Mouse (Mus musculus) urinary bladder, adult 2 months (tissue): ENCODE results near the gene Cct8l1. TPM values are rescaled to one million over a fixed set of nuclear protein-coding genes. Genes with fewer than 3 reads are reported as not detected.
A peak's percentile ranks its signal among the peaks of the same experiment; 100 is the strongest.

Experiments
- DNase-seq: peaks from one replicate; pipeline ENCODE4 v3.0.0; 2022; ENCODE audit warnings: low spot score
- polyA plus RNA-seq: library from polyadenylated mRNA; depleted of rRNA; stranded (reverse); fragments of >200 nt; gene quantifications from 2 replicates; pipeline ENCODE4 v1.2.3, GENCODE M21; 2012; rRNA removed

Gene Cct8l1
- 0.14 TPM in 1 of 2 replicates, not detected in the other for polyA plus RNA-seq

DNA sequence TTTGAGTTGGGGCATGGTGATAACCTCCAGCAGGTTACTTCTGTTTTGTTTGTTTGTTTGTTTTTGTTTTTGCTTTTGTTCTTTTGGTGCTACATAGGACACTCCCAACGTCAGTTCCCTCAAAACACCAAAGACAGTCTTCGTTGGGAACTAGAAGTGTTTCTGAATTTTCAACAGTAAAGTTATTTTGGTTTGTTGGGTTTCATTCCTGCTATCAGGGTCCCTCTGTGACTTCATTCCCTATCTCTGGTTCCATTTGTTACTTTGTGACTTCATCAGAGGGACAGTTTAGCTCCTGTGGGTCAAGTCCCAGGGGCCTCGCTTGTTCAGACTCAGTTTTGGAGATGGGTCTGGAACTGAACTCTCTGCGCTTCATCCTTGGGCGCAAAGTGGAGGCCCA is at the start of gene Cct8l1:
Cct8l1 (plus strand) TSS at position 301 of the 400 bp plus-strand sequence.
- no peak for DNase-seq

DNA sequence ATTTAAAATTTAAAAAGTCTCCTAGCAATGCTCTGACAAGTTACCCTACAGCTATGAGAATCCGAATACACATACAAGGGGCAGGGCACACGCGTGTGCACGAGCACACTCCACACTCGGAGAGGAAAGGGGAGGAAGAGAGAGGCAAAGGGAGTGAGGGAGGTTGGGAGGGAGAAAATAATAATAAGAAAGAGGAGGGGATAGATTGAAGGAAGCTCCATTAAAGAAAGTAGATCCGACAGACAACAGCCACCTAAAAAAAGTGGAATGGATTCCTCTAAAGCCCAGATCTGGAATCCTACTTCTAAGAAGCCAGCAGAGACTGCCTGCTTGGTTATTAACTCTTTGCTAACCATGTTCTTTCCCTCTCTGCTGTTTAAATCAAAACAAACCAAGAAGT is 43.8 kb upstream of the Cct8l1 start:
- no peak for DNase-seq

DNA sequence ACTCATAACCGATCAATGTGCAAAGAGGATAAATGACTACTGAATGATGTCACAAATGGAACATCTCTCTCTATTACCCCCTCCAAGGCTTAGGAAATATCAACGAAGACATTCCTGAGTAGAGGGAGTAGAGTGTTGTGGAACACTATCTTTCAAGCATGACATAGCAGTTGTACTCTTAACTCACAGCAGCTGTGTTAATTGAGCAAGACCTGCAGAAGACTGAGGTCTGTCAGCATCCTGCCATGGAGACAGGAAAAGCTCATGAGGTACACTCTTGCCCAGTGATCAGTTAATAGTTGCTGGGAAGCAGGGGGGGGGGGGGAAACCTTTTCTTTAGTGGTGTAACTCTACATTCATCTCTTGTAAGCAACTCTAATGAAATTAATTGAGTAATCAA is 40.1 kb upstream of the Cct8l1 start:
- no peak for DNase-seq

DNA sequence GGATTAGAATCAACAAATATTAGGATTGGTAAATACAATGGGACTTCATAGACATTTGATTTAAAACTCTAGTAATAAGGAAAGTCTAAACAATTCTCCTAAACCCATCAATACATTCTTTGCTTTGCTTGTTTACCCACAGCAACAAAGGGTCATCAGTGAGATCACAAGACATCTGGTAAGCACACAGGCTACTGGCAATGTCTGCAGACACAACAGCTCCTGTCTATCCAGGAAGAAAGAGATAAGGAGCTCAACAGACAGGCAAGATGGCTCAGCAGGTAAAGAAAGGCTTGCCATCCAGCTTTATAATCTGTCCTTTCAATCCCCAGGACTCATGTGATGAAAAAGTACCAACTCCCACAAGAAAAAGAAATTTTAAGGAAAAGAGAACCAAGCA is 37.0 kb upstream of the Cct8l1 start:
- no peak for DNase-seq

DNA sequence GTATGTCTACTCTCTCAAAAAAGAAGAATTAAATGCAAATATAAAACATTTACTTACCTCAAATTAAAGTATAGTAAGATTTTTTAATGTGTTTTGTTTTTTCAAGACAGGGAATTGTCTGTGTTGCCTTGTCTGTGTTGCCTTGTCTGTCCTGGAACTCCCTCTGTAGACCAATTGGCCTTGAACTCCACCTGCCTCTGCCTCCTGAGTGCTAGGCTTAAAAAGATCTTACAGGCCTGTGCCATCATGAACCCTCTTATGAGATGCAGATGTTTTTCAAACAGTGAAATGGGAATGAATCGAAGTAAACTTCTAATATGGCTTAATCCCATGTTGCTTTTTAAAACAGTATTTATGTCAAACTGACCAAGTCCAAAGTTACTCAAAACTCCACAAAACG is 19.2 kb upstream of the Cct8l1 start:
- DNase-seq, result no peak

DNA sequence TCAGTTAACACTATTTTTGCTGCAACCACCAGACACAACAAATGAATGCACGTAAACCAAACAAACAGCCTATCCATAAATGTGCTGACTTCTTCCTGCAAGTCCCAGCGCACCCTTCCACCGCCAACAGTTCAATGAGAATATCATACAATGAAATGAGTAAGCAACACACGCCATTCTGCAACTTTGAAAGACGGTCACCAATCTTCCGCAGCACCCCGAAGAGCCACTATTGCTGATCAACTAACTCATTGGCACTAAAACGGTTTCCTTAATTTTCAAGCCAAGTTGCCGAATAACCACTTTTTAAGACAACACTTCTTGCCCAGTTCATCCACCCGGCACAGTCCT is 18.5 kb upstream of the Cct8l1 start:
- no peak for DNase-seq

DNA sequence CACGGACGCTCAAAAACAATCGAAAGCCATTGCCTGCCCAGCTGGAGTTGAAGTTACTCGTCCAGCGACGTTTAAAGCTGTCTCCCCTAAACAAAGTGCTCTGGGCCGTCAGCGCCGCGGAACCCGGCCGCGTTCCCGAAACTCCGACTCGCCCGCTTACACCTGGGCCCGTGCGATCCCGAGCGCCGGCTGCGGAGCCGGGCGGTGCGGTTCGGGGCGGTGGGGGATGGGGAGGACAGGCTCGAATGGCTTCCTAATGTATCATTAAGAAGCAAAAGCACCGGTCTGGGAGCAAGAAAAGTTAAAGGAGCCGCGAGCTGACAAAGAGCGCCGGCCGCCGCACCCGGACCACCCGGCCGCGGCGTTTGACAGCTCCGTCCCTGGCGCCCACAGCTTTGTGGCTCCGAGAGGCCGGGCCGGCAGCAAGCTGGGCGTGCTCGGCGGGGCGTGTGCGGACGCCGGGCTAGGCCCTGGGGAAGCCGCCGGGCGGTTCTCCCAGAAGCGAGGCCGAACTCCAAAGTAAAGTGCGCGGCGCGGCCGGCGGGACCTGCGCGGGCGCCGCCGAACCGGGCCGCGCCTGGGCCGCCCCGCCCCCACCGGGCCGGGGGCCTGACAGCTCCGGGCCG is 18.0 kb upstream of the Cct8l1 start:
- peak; percentile 68 for DNase-seq

DNA sequence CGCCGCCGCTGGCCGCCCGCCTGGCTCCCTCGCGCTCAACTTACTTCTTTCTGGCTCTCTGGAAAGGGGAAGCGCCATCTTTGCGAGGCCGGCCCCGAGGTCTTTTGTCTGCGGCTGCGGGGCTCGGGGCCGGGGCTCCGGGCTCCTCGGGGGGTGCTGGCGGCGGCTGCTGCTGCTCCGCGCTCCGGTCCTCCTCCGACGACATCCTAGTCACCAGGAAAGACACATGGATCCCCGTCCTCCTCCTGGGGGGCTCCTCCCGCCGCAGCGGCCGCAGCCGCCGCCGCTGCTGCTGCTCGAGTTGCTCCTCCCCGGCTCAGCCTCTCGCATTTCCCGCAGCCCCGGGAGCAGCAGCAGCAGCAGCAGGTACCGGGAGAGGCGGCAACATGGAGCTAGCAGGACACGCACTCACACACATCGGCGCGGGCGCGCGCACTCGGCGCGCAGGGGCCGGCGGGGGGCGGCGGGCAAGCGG is 17.5 kb upstream of the Cct8l1 start, which contains the start of gene Kmt2c:
Kmt2c (minus strand) TSS at position 438 of the 475 bp plus-strand sequence.
- peak; percentile 76 for DNase-seq

DNA sequence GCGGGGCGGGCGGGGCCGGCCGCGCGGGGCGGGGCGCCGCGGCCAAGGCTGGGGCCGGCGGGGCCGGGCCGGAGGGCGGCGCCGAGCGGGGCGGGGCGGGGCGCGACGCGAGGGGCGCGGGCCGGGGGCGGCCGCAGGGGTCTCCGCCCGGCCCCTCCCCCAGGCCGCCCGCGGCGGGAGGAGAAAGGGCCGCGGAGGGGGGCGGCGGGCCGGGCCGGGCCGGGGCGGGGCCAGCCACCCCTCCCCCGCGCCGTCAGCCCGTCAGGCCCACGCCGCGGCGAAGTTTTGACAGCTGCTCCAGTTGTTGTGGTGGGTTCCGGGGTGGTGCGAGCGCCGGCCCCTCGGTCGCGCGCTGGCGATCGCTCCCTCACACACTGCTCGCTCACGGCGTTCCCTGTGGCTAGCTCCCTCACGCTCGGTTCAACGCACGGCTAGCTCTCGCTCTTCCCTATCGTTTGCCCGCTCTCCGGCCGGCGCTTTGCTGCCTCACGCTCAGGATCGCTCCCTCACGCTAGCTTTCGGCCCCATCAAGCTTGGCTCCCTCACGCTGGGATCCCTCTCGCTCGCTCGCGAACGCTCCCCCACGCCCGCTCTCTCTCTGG is 16.9 kb upstream of the Cct8l1 start:
- peak; percentile 68 for DNase-seq

DNA sequence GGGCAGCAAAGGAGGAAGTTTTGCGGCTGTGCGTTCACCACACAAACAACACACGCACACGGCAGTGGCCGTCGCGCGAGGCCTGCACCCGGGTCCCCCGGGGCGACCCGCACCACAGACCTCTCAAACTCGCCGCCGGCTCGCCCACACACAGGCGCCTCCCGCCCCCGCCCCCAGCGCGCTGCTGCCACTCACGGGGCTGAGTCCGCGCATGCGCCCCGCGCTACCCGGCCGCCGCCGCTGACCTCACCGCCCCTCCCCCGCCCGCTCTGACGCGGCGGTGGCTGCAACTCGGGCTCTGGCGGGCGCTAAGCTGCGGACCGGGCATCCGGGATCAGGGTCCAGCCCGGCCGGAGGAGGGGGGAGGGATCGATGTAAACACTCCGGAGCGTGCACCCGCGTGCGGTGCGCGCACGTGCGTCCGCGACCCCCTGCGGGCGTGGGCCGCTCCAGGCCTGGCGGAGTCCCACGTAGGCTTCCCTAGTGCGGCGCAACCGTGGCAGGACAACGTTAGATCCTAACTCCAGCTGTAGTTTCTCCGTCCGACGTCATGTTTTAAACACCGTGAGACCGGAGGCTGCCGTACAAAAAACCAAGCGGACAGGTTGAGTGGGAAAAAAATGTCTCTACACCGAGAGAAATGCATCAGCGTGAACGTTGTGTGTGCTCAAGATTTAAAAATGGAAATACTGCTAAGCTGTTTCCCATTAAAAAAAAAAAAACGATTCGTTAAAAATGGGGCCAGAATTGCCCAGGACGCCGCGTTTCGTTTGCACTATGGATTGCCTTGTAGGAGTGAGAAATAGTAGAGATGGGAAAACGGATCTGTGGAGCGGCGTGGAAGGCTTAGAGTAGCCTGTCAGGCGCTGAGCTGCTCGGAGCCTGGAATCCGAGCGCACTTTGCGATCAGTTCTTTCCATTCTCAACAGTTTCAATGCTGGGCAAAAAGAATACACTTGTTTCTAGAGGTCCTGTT is 16.2 kb upstream of the Cct8l1 start:
- peak; percentile 95 for DNase-seq

DNA sequence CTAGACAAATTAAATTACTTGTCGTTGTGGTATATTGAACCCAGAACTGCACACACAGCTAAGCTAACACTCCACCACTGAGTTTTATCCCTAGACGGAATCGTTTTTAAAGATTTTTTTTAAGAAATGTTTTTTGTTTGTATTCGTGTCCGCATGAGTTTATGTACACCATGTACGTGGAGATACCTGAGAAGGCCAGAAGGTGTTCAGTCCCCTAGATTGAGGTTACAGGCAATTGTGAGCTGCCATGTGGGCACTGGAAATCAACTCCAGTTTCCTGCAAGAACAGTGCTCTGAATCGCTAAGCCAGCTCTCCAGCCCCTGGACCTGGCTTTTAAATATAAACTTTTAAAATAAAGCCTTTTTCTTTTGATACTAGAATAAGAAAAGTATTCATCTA is 15.2 kb upstream of the Cct8l1 start:
- DNase-seq, result no peak

DNA sequence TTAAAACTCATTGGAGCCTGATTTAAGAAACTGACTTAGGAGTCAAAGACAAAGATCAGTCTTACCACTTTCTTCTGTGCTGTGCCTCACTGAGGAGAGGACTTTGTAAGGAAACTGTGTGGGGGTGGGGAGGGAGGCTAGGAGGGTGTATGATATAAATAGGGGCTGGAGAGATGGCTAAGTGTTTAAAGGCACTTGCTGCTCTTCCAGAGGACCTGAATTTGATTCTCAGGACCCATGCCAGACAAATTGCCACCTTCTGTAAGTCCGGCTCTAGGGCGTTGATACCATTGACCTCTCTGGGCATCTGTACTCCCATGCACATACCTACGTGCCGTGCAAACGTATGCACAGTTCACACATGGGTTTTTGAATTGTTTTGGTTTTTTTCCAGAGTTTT is 9.8 kb upstream of the Cct8l1 start:
- DNase-seq, result no peak

DNA sequence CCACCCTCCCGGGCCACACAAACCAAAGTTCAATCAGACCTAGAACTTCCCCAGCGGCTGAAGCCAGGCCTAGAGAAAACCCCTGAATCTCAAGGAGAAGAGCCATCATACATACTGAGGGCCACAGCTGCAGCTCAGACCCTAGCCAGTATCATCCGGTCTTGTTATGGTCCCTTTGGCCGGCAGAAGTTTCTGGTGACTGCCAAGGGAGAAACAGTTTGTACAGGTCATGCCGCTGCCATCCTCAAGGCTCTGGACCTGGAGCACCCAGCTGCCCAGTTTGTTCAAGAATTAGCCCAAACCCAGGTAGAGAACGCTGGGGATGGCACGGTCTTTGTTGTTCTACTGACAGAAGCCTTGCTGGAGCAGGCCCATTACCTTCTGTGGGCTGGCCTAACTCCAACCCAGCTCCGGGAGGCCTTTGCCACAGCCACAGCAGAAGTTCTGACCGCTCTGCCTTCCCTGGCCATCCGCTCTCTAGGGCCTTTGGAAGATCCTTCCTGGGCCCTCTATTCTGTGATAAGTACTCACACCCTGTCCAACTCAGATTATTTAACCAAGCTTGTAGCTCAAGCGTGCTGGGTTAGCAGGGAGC is 531 bp downstream of the Cct8l1 start:
- DNase-seq, result no peak

DNA sequence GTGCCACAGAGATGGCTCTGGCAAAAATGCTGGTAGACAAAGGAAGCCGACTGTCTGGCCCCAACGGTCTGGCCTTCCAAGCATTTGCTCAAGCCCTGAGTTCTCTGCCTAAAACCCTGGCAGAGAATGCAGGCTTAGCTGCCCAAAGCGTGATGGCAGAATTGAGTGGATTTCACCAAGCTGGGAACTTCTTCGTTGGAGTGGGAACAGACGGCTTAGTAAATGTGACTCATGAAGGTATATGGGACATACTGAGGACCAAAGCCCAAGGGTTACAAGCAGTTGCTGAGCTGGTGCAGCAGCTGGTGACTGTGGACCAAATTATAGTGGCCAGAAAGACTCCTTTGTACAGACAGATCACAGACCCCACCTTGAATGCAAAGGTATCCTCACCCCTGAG is 1.7 kb downstream of the Cct8l1 start:
- DNase-seq, result no peak

DNA sequence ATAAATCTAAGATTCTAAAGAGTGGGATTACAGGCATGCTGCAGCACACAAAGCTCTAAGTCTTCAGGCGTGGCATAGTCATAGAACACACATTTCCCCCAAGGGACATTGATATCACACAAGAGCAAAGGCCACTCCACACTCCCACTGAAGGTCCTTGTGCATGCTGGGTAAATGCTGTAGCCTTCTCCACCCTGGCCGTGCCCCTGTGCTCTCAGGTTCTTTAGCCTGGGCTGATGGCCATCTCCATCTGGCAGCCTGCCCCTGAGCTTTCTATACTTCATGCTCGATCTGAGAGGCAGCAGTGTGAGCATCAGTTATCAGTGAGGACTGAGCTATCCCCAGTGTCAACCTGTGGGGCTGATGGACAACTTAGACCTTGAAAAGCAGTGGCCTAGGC is 4.0 kb downstream of the Cct8l1 start:
- no peak for DNase-seq

DNA sequence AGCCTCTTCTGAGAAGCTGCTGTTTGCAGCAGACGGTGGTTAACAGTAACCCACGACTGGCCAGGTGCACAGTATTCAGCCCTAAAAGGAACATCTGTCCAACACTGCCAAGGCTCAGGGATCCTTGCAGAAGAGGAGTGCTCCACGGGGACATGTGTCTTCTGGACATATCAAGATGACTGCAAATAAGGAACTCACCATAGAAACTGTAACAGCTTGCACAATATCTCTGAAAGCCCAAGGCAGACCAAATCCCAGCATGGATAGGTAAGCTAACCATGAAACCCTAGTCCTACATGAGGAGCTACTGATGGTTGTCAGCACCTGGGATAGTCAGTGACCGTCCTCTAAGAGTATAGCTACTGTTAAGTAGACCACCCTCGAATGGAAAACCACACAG is 5.6 kb downstream of the Cct8l1 start:
- no peak for DNase-seq

DNA sequence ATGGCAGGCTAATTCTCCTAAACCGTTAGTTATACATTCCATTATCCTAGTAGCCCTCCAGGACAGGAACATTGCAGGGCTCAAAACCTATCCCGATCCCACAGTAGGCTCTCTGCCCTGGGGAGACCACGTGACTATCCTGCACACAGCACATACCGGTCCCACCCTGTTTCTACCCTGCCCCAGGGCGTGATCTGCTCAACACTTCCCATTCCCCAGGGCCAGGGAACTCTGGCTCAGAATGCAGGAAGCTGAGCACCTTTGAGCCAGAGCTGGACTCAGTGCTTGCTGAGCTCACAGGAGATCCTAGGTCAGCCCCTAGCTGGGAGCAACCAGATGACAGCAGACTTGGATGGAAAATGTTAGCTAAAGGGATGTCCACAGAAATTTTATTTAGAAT is 10.2 kb downstream of the Cct8l1 start:
- no peak for DNase-seq

DNA sequence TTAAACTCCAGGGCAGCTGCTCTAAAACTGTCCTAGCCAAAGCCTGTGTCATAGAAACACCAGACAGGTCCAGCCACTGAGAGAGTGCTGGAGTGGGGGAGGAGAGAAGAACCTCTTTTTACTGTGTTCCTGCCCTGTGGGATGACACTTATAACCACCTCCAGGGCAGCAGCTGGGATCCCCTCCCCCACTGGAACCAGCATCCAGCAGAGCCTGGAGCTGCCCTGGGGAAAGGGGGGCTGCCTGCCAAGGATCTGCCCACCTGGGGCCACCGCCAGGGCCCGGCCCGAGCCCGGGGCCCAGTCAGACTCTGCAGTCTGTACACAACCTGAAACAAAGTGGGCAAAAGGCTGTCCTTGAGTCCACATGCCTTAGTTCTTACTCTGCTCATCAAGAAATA is 11.1 kb downstream of the Cct8l1 start:
- DNase-seq, result no peak

DNA sequence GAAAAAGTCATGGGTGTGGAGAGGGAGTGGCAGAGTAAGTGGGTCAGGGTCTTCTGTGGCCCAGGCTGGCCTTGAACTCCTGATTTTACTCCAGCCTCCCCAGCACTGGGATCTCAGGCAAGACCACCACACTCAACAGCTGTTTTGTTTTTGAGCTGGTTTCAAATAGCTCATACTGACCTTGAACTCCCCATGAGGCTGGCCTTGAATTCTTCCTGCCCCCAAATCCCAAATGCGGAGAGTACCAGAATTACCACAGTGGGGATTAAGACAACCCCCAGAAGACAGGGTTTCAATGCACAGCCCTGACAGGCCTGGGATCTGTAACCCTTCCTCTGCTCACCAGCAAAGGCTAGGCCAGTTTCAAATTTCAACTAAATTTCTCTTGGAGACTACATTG is 12.1 kb downstream of the Cct8l1 start:
- no peak for DNase-seq

DNA sequence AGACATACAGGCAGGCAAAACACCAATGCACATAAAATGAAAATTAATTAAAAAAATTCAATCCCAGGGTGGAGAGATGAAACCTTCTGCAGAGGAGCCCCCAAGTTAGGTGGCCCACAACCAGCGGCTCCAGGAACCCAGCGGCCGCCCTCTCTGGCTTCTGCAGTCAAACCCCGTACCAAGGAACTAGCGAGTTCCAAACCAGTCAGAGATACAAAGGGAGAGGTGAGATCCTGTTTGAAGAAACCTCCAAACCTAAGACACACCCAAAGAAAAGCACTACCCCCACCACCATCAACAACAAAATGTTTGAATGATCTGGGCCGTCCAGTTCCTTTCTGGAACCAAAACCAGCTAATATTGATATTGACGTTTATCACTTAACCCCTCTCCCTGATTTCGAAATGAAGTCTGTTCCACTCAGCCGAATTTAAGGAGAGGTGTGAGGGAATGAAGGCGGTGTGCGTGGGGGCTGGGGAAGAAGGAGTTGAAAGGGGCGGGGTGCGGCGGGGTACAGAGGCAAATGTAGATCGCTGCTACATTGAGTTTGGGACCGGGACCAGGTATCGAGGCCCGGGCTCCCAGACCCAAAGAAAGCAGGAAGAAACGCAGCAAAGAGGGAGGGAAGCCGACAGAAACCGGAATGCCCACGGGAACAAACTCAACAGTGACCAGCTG is 13.1 kb downstream of the Cct8l1 start:
- no peak for DNase-seq

DNA sequence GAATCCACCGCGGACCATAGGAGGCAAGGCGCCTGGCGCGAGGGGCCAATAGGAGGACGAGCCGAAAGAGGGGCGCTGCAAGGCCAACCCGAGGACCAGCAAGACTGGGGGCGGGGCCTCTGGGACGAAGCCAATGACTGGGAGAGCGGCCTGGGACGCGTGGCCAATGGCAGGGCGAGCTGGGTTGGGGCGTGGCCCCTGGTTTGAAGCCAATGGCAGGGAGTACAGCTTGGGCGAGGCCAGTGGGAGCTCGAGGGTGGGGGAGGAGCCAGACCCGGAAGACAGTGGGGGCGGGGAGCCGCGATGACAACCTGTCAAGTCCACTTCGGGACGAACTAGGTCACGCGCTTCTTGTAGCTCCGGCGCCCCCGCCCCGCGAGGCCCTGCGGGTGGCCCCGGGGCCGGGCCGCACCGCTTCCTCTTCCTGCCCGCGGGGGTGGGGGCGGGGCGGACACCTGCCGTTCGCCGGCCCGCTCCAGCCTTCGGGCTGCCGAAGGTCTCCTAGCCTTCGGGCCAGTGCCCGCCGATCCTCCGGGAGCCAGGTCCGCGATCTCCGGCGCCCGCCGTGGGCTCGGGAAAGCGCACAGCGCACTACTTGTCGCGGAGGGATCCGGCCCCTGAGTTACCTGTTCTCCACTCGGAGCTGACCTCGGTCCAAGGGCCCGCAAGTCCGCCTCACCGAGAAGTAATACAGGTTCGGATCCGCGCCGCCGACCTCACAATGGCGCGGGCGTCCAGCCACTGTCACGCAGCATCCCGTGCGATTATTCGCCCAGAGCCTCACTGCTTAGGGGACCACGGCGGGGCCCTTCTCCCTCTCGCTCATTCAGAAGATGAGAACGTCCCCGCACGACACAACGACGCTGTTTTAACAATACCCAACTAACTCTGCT is 13.9 kb downstream of the Cct8l1 start:
- peak; percentile 98 for DNase-seq
